Mouse (Mus musculus): ENCODE measurements around the gene Ttc14. TPM values are rescaled to one million over a fixed set of nuclear protein-coding genes. Genes with fewer than 3 reads are reported as not detected.

The Ttc14 gene
- total RNA-seq, 2 experiments from 2014 or later: 87.3 to 91.6 TPM

DNA sequence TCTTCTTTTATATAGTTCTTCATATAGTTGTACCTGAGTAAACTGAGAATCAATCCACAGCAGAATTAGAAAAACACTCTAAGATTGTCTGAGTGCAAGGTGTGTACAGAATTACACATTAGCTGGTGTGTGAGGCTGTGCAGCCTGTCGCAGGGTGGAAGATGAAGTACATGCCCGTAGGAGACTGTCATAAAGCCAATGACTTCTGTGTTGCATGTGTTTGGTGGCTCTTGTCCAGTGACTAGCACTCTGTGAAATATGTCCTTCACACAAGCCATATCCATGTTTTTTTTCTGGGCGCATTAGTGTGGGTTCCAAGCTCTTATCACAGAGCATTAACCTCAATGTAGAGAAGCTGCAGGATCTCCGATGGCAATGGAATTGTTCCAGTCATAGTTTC is 51.2 kb downstream of the Ttc14 start:
- DNase-seq (ENCODE audit: extremely low spot score in 1 of 2, low spot score in 2 of 2): no peak
- Histone ChIP-seq H3K4me3 (no peak overlapping the region), H3K27ac (no peak overlapping the region)
- no peak for TF ChIP-seq CTCF (IDR thresholded peaks at IDR 0.05)
- intact Hi-C loops (cut with DNase I): loop anchor here (10.0 kb wide), 2 partner anchors 364 to 1634 kb away; no protein-coding TSS in a partner anchor

DNA sequence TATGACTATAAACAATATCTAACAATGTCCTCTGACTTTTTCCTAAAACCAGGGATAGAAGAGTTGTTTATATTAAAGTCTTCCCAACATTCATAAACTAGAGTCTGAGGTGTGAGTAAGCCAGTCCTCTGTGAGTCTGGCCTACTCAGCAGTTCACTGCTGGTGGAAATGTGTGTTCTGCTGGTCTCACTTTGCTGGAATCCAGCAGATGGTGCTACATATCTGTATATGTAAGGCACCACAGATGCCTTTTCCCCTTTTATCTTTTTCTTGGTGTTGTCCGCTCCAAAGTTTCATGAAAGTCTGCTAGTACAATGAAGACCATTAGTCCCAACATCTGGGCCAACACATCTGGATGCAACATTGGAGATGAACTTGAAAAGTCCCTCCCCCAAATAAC is 53.4 kb downstream of the Ttc14 start:
- H3K27ac ChIP-seq: no peak overlapping the region
- intact Hi-C loops (cut with DNase I): loop anchor here (1.0 to 10.0 kb wide), 3 partner anchors 66 to 1632 kb away; no protein-coding TSS in a partner anchor
- H3K4me3 ChIP-seq: no peak overlapping the region
- TF ChIP-seq CTCF (IDR thresholded peaks at IDR 0.05): peak; percentile 61
- peak in 1 of 2 experiments; percentile 17 for DNase-seq (ENCODE audit: extremely low spot score in 1 of 2, low spot score in 2 of 2)

DNA sequence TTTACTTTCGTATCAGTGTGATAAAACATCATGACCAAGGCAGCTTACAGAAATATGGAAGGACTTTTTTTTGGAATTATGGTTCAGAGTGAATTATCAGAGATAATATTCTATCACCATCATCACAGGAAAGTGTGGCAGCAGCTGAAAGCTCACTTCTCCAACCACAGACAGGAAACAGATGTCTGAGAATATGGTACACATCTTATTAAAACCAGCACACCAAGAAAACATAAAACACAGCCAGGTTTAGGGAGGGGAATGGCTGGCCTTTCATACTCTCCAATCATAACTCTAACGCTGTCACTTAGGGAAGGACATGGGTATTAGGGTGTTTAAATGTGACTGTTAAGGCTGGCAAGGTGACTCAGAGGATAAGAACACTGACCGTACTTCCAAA is 59.3 kb downstream of the Ttc14 start:
- intact Hi-C loops (cut with DNase I): loop anchor here (10.0 kb wide), 2 partner anchors 356 to 1626 kb away; no protein-coding TSS in a partner anchor
- DNase-seq (ENCODE audit: extremely low spot score in 1 of 2, low spot score in 2 of 2): no peak
- Histone ChIP-seq H3K27ac (no peak overlapping the region), H3K4me3 (no peak overlapping the region)
- TF ChIP-seq CTCF (IDR thresholded peaks at IDR 0.05): no peak

DNA sequence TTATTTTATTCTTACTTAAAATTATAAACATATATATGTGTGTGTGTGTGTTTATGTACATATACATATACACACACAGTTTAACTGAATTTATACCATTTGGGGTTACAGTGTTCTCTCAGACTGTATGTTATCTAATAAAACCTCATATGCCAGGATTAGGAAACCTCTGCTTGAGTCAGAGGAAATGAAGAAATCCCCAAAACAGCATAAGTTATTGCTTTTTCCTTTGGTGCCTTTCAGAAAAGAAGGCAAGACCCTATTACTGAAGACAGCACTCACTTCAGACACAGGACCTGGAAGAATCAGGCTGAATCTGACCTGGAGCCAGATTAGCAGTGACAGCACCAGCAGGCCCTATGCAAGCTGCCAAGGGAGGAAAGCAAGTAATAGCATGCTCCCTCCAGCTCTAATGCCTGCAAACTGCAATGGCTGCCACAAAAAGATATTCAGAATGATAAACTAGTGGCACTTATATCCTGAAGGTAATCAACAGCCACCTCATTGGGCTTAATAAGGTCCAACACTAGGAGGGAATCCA is 64.4 kb downstream of the Ttc14 start:
- intact Hi-C loops (cut with DNase I): no loop called here
- TF ChIP-seq CTCF (IDR thresholded peaks at IDR 0.05): no peak
- DNase-seq (ENCODE audit: extremely low spot score in 1 of 2, low spot score in 2 of 2): no peak
- Histone ChIP-seq H3K27ac (no peak overlapping the region), H3K4me3 (no peak overlapping the region)

Other genes starting within 250 kb of the Ttc14 start
- 10 to 100 TPM; 27.4 to 28.1 TPM for gene Ccdc39, start 44.5 kb downstream of the Ttc14 start, total RNA-seq (2021)
- 10 to 100 TPM; 73.3 to 77.4 TPM for gene Fxr1, start 220.1 kb downstream of the Ttc14 start, total RNA-seq (2021)